Mouse (Mus musculus): ENCODE data around the gene Tfdp2.

- TF ChIP-seq GATA1 (IDR thresholded peaks at IDR 0.05; ENCODE audit: low read length), result no peak
- TF ChIP-seq TAL1 (IDR thresholded peaks at IDR 0.05; ENCODE audit: low read length), result no peak
Measured at GRCm38 (mm10) chr9:96261101-96261500, 65.0 kb downstream of the Tfdp2 start.

Data from erythroblast, embryonic 14.5 days (primary cell).